Mouse (Mus musculus): ENCODE results near the gene Cobll1. TPM values are rescaled to one million over a fixed set of nuclear protein-coding genes. Genes with fewer than 3 reads are reported as not detected.
A peak's percentile ranks its signal among the peaks of the same experiment; 100 is the strongest.

The Cobll1 gene
- polyA plus RNA-seq, 1 experiment from 2014 or later = 24.7 TPM

DNA sequence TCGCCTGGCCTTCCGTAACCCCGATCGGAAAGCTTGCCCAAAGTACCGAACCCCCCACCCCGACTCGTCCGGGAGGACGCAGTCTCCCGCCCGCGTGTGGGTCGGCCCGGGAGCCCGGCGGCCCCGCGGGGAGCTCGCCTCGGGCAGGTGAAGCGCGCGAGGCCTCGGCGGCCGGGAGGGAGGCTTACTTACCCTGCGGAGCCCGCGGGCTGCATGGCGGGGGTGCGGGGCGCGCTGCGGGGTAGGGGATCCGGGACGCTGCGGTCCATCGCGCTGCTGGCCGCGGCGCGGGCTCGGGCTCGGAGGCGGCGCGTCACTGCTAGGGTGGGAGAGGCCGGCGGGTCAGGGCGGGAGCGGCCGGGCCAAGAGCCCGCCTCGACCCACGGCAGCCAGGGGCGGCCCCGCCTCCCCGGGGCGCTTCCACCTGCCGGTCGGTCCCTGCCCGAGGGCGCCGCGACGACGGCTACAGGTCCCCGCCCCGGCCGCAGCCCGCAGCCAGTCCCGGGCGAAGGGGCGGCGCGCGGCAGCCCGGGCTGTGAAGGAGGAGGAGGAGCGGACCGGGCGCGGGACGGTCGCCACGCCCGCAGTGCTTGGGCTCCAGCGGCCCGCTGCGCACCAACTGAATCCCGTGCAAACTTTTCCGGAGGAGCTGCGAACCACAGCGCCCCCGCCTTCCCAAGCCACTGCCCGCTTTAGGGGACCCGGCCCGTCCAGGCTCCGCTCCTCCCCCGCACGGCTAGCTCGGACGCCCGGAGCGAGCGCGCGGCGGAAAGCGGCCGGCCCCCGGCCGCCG lies 836 bp downstream of the Cobll1 start:
- Histone ChIP-seq H3K4me1 (ENCODE audit: control insufficient read depth, insufficient read depth, low read length) (peaks cover 4% of the 10 kb centered on the region; the same call in 1 of the 2 replicates), H3K27me3 (ENCODE audit: control insufficient read depth, insufficient read depth, low read length) (no peaks in the 10 kb centered on the region), H3K4me2 (replicated peaks; ENCODE audit: low read depth, low read length) (peak overlapping the region; percentile 85), H3K4me3 (ENCODE audit: low read length) (peak overlapping the region; percentile 80), H3K9ac (ENCODE audit: low read depth, low read length) (peak overlapping the region; percentile 81), H3K27ac (ENCODE audit: low read depth, low read length) (peak overlapping the region; percentile 96), H3K9me3 (ENCODE audit: control insufficient read depth, low read length) (no peaks in the 10 kb centered on the region), H3K36me3 (ENCODE audit: control insufficient read depth, insufficient read depth, low read length) (no peaks in the 10 kb centered on the region)
- peak; percentile 89 for ATAC-seq (ENCODE audit: low FRiP score, low TSS enrichment)
- WGBS = under 1% methylated on average over 95 of the region's 114 CpGs

DNA sequence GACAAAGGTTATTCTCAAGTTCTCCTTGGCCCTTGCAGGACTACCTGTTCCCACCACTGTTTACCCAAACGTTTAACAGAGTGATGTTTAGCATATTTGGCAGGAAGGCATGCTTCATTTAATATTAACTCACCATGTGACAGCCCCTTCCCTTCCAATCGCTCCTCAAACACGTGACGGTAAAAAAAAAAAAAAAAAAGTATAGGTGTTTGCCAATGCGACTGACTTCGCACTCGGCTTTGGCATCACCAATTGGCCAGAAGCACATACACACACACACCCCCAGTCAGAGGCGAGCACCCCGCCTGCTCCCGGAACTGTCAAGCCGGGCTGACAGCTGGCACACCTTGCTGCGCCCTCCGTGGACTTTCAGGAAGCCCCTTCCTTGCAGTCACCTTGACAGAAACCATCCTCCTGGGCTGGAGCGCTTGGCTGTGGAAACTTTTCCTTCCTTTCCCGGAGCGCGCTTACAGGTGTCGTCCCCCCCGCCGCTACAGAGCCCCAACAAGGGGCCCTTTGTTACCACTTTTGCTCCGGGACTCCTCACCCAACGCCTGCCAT lies 1.5 kb downstream of the Cobll1 start:
- Histone ChIP-seq H3K9ac (ENCODE audit: low read depth, low read length) (peak overlapping the region; percentile 81), H3K27ac (ENCODE audit: low read depth, low read length) (peak overlapping the region; percentile 96), H3K4me1 (ENCODE audit: control insufficient read depth, insufficient read depth, low read length) (peaks cover 4% of the 10 kb centered on the region; the same call in 1 of the 2 replicates), H3K4me3 (ENCODE audit: low read length) (peak overlapping the region; percentile 80), H3K4me2 (replicated peaks; ENCODE audit: low read depth, low read length) (peak overlapping the region; percentile 85), H3K36me3 (ENCODE audit: control insufficient read depth, insufficient read depth, low read length) (no peaks in the 10 kb centered on the region), H3K9me3 (ENCODE audit: control insufficient read depth, low read length) (no peaks in the 10 kb centered on the region), H3K27me3 (ENCODE audit: control insufficient read depth, insufficient read depth, low read length) (no peaks in the 10 kb centered on the region)
- ATAC-seq (ENCODE audit: low FRiP score, low TSS enrichment) = peak; percentile 28; the same call in 1 of the 2 replicates
- under 1% methylated on average over 22 of the region's 22 CpGs for WGBS

DNA sequence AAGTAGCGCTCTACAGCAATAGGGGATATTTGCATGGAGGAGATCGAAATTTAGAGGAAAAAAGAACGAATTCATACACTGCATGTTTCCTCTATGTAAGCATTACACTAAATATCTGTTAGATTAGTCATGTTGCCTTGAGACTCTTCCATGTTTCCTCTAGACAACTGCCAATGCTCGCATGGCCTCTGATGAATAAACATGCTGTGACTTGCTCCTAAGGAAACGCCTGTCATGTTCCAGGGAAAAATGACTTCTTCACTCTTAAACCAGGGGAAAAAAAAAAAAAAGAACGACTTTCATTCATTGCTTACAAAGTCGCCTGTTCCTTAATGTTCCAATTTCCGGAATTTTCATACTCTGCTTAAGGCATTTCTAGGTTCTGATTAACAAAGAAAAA lies 2.1 kb downstream of the Cobll1 start:
- Histone ChIP-seq H3K4me1 (ENCODE audit: control insufficient read depth, insufficient read depth, low read length) (peaks cover 4% of the 10 kb centered on the region; the same call in 1 of the 2 replicates), H3K36me3 (ENCODE audit: control insufficient read depth, insufficient read depth, low read length) (no peaks in the 10 kb centered on the region), H3K4me3 (ENCODE audit: low read length) (peak overlapping the region; percentile 80), H3K9me3 (ENCODE audit: control insufficient read depth, low read length) (no peaks in the 10 kb centered on the region), H3K27ac (ENCODE audit: low read depth, low read length) (no peak overlapping the region), H3K9ac (ENCODE audit: low read depth, low read length) (no peak overlapping the region), H3K4me2 (replicated peaks; ENCODE audit: low read depth, low read length) (peak overlapping the region; percentile 85), H3K27me3 (ENCODE audit: control insufficient read depth, insufficient read depth, low read length) (no peaks in the 10 kb centered on the region)
- 50% methylated on average over 8 of the region's 8 CpGs for WGBS
- no peak for ATAC-seq (ENCODE audit: low FRiP score, low TSS enrichment)

DNA sequence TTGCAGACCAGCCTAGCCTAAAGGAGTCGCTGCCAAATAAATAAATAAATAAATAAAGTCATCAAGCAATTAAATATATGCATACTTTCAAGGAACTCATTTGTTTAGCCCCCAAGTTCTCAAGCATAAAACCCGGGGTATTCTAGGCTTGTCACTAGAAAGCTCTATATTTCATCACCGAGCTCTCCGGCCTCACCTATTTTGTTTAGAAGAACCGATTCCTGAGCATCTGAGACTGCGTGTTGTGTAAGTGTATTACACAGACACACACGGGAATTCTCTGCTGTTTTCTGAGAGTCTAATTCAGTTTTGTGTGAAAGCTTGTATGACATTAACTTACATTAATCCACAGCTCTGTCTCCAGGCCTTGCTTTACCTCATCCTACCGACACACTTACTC lies 2.6 kb downstream of the Cobll1 start:
- WGBS = 73% methylated on average over 8 of the region's 8 CpGs
- no peaks in the 10 kb centered on the region for H3K27me3 ChIP-seq (ENCODE audit: control insufficient read depth, insufficient read depth, low read length)
- peak overlapping the region; percentile 85 for H3K4me2 ChIP-seq (replicated peaks; ENCODE audit: low read depth, low read length)
- H3K36me3 ChIP-seq (ENCODE audit: control insufficient read depth, insufficient read depth, low read length) = no peaks in the 10 kb centered on the region
- H3K9me3 ChIP-seq (ENCODE audit: control insufficient read depth, low read length) = no peaks in the 10 kb centered on the region
- peak overlapping the region; percentile 80; the same call in 1 of the 2 replicates for H3K4me3 ChIP-seq (ENCODE audit: low read length)
- H3K27ac ChIP-seq (ENCODE audit: low read depth, low read length) = no peak overlapping the region
- no peak overlapping the region for H3K9ac ChIP-seq (ENCODE audit: low read depth, low read length)
- no peak for ATAC-seq (ENCODE audit: low FRiP score, low TSS enrichment)
- peaks cover 4% of the 10 kb centered on the region; the same call in 1 of the 2 replicates for H3K4me1 ChIP-seq (ENCODE audit: control insufficient read depth, insufficient read depth, low read length)

DNA sequence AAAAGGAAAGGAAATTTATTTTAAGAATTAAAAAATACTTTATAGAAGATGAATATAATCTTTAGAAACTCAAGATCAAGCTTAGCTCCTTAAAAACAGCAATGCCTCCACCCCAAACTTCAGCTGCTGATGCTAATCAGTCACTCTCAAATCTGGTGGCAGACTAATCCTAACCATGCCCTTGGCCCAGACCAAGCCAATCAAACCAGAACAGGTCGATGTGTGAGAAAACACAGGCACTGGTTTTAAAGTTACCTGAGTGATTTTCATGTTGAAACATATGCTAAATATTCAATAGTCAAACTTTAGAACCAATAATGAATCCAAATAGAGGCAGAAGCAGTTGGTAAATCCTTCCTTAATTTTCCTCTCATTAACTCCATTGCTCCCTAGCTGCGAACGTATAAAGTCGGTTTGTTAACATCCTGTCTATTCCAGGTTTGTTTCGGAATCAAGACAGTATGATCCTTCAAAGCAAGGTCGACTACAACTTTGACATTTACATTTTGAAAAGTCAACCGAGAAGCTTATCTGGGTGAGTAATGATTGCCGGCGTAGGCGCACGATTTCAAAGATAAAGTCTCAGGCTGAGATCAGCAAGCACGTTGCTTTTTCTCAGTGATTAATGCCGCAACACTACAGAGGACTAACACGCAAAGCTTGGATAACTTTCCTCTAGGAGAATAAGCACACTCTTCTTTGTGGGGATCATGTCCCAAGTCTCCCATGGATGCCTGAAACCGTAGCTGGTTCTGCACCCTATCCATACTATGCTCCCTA lies 6.3 kb downstream of the Cobll1 start:
- WGBS = 70% methylated on average over 15 of the region's 15 CpGs

DNA sequence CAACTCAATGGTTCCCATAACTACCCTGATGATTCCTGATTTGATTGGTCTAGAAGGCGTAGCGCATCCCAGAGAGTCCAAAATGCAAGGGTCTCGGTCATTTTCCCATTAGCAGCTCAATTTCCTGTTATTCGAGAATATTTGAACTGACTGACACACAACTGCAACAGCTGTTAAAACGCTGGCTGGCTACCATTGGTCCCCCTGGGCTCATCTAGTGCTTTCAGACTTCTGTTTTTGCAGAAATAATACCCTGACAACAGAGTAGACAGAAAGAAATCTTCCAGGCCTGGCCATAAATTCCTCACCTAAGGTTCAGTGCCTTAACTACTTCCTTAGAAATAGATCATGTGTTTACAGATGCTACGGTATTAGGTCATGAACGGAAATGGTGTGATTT lies 10.8 kb downstream of the Cobll1 start:
- 50% methylated on average over 7 of the region's 7 CpGs for WGBS
- Histone ChIP-seq H3K27me3 (ENCODE audit: control insufficient read depth, insufficient read depth, low read length) (no peaks in the 10 kb centered on the region), H3K27ac (ENCODE audit: low read depth, low read length) (no peak overlapping the region), H3K9ac (ENCODE audit: low read depth, low read length) (no peak overlapping the region), H3K4me1 (ENCODE audit: control insufficient read depth, insufficient read depth, low read length) (0 out of 2 replicates have a peak, but pooled peaks cover 4% of the 10 kb centered on the region), H3K36me3 (ENCODE audit: control insufficient read depth, insufficient read depth, low read length) (no peaks in the 10 kb centered on the region), H3K9me3 (ENCODE audit: control insufficient read depth, low read length) (no peaks in the 10 kb centered on the region), H3K4me2 (replicated peaks; ENCODE audit: low read depth, low read length) (no peak overlapping the region), H3K4me3 (ENCODE audit: low read length) (no peak overlapping the region)
- ATAC-seq (ENCODE audit: low FRiP score, low TSS enrichment) = no peak

More for the DNA sequence above, 6.3 kb downstream of the Cobll1 start:
- no peaks in the 10 kb centered on the region for H3K27me3 ChIP-seq (ENCODE audit: control insufficient read depth, insufficient read depth, low read length)
- no peak for ATAC-seq (ENCODE audit: low FRiP score, low TSS enrichment)
- no peaks in the 10 kb centered on the region for H3K9me3 ChIP-seq (ENCODE audit: control insufficient read depth, low read length)
- no peaks in the 10 kb centered on the region for H3K36me3 ChIP-seq (ENCODE audit: control insufficient read depth, insufficient read depth, low read length)
- H3K4me3 ChIP-seq (ENCODE audit: low read length) = no peak overlapping the region
- no peak overlapping the region for H3K27ac ChIP-seq (ENCODE audit: low read depth, low read length)
- 0 out of 2 replicates have a peak overlapping the region, but pooled peaks have one; percentile 2 for H3K4me2 ChIP-seq (replicated peaks; ENCODE audit: low read depth, low read length)
- H3K9ac ChIP-seq (ENCODE audit: low read depth, low read length) = no peak overlapping the region
- 0 out of 2 replicates have a peak, but pooled peaks cover 4% of the 10 kb centered on the region for H3K4me1 ChIP-seq (ENCODE audit: control insufficient read depth, insufficient read depth, low read length)

DNA sequence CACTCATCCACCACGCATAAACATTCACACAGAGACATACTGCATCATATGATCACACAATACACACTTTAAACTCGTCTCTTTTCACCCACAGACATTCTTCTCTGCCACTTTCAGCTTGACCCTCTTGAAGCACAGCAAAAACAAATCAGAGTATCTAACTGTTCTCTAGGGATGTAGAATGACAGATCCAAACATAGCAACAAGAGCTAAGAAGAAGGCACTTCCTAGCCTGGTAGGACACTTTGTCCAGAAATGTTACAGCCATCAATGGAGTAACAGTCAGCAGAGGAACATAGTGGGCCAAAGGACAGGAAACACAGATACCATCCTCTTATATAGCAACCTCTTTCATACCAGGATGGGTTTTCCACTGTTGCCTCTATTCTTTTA lies 11.3 kb downstream of the Cobll1 start:
- 0 out of 2 replicates have a peak, but pooled peaks cover 9% of the 10 kb centered on the region for H3K4me1 ChIP-seq (ENCODE audit: control insufficient read depth, insufficient read depth, low read length)

DNA sequence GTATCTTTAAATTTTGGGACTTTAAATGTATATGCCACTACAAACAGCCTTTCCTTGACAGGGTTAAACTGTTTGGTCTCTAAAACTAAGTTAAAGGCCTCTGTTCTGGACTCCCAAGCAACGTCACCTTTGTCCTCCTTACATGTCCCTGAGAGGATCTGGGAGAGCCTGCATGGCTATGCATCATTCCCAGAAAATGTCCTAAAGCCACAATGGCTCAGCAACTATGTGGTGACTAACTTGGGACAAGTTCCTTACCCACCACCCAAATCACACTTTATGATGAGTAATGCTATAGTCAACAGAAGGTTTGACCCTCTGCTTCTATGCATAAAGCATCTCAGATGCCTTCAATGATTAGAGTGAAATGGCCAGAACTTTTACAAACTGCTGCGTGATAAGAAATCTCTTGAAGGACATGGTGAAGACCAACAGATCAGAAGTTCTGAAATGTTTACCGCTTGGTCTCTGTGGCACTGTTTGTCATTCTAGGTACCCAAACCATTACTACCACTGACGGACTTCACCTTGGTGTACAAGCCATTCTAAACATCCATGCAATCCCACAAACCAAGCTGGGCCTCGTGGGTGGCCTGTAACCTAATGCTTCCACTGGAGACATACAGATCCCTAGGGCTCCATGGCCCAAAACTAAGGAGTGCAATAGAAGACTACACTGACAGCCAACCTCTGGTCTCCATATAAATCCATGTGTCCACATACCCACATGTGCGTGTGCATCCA lies 11.9 kb downstream of the Cobll1 start:
- H3K9me3 ChIP-seq (ENCODE audit: control insufficient read depth, low read length) = no peaks in the 10 kb centered on the region

More for the DNA sequence above, 11.3 kb downstream of the Cobll1 start:
- 84% methylated on average over 2 of the region's 2 CpGs for WGBS
- no peak for ATAC-seq (ENCODE audit: low FRiP score, low TSS enrichment)
- H3K27me3 ChIP-seq (ENCODE audit: control insufficient read depth, insufficient read depth, low read length) = no peaks in the 10 kb centered on the region
- no peak overlapping the region for H3K4me2 ChIP-seq (replicated peaks; ENCODE audit: low read depth, low read length)
- no peak overlapping the region for H3K4me3 ChIP-seq (ENCODE audit: low read length)
- no peaks in the 10 kb centered on the region for H3K36me3 ChIP-seq (ENCODE audit: control insufficient read depth, insufficient read depth, low read length)
- no peak overlapping the region for H3K9ac ChIP-seq (ENCODE audit: low read depth, low read length)
- no peak overlapping the region for H3K27ac ChIP-seq (ENCODE audit: low read depth, low read length)
- H3K9me3 ChIP-seq (ENCODE audit: control insufficient read depth, low read length) = no peaks in the 10 kb centered on the region

More for the DNA sequence above, 11.9 kb downstream of the Cobll1 start:
- no peaks in the 10 kb centered on the region for H3K36me3 ChIP-seq (ENCODE audit: control insufficient read depth, insufficient read depth, low read length)
- H3K4me1 ChIP-seq (ENCODE audit: control insufficient read depth, insufficient read depth, low read length) = 0 out of 2 replicates have a peak, but pooled peaks cover 10% of the 10 kb centered on the region
- no peak overlapping the region for H3K9ac ChIP-seq (ENCODE audit: low read depth, low read length)
- H3K27me3 ChIP-seq (ENCODE audit: control insufficient read depth, insufficient read depth, low read length) = no peaks in the 10 kb centered on the region
- no peak for ATAC-seq (ENCODE audit: low FRiP score, low TSS enrichment)
- no peak overlapping the region for H3K27ac ChIP-seq (ENCODE audit: low read depth, low read length)
- 85% methylated on average over 6 of the region's 6 CpGs for WGBS
- no peak overlapping the region for H3K4me2 ChIP-seq (replicated peaks; ENCODE audit: low read depth, low read length)
- no peak overlapping the region for H3K4me3 ChIP-seq (ENCODE audit: low read length)

Data from kidney, embryonic 14.5 days (tissue).